Mouse (Mus musculus) erythroblast, embryonic 14.5 days (primary cell): ENCODE results near the gene Pdzd4.

Experiments
- GATA1 ChIP-seq: IDR thresholded peaks from 2 replicates; pipeline ENCODE4 v1.6.1; 2012; ENCODE audit warnings: low read length, inconsistent platforms, mixed read lengths
- TAL1 ChIP-seq: IDR thresholded peaks from 3 replicates; pipeline ENCODE4 v1.6.1; 2012; ENCODE audit warnings: low read length, inconsistent platforms, mixed read lengths

DNA sequence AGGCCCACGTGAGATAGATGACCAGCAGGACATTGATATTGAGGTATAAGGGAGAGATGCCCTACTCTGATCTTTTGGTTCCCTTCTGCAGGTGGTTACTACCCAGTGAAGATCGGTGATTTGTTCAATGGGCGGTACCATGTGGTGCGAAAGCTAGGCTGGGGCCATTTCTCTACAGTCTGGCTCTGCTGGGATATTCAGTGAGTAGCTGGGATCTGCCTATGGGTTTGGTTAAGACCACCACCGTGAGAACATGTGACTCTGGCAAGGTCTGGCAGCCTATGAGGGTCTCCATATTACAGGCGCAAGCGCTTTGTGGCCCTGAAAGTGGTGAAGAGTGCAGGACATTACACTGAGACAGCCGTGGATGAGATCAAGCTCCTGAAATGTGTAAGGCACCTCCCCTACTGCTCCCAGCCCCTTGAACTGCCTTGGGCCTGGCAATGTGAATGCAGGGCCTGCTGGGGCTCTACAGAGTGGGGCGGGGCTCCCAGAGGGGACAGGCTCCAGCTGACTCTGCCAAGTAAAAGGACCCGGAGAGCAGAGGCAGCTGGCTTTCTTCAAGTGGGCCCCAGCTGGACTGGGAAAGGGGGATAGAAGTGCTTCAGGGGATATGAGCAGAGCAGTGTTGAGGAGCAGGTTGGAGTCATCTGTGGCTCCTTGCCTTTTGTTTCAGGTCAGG is 49.8 kb downstream of the Pdzd4 start:
- TF ChIP-seq TAL1 (no peak), GATA1 (no peak)
